Mouse (Mus musculus) hindbrain, embryonic 16.5 days (tissue): ENCODE data around the gene Col6a2. TPM values are rescaled to one million over a fixed set of nuclear protein-coding genes. Genes with fewer than 3 reads are reported as not detected.

Source experiments
- ATAC-seq: fragments of 200-750 bp; cut with Nextera tagmentation; 2 replicates; pipeline ENCODE4 v1.8.0; 2017; ENCODE audit warnings: moderate TSS enrichment, moderate library complexity
- H3K27ac ChIP-seq: fragments of 300-500 bp; sonication (generic); 2 replicates; pipeline ENCODE4 v1.5.1; 2014; ENCODE audit warnings: low read depth, mild to moderate bottlenecking, control low read depth, low read length, moderate library complexity
- H3K27me3 ChIP-seq: fragments of 300-500 bp; sonication (generic); replicated peaks from 2 replicates; pipeline ENCODE4 v1.6.1; 2014; ENCODE audit warnings: low read length; ENCODE audit not compliant: control insufficient read depth, insufficient read depth
- H3K36me3 ChIP-seq: fragments of 300-500 bp; sonication (generic); 2 replicates; pipeline ENCODE4 v1.6.1; 2014; ENCODE audit warnings: mild to moderate bottlenecking, low read length, moderate library complexity, mixed read lengths; ENCODE audit not compliant: control insufficient read depth, insufficient read depth
- H3K4me1 ChIP-seq: fragments of 300-500 bp; sonication (generic); 2 replicates; pipeline ENCODE4 v1.6.1; 2014; ENCODE audit warnings: low read depth, low read length; ENCODE audit not compliant: control insufficient read depth, insufficient read depth
- H3K4me2 ChIP-seq: fragments of 300-500 bp; sonication (generic); 2 replicates; pipeline ENCODE4 v1.6.1; 2014; ENCODE audit warnings: mild to moderate bottlenecking, low read length, control low read depth, moderate library complexity
- H3K4me3 ChIP-seq: fragments of 300-500 bp; sonication (generic); 2 replicates; pipeline ENCODE4 v1.5.1; 2014; ENCODE audit warnings: mild to moderate bottlenecking, low read length, control low read depth, moderate library complexity
- H3K9ac ChIP-seq: fragments of 300-500 bp; sonication (generic); 2 replicates; pipeline ENCODE4 v1.6.1; 2014; ENCODE audit warnings: low read depth, mild to moderate bottlenecking, control low read depth, low read length, moderate library complexity
- H3K9me3 ChIP-seq: fragments of 300-500 bp; sonication (generic); 2 replicates; pipeline ENCODE4 v1.6.1; 2014; ENCODE audit warnings: mild to moderate bottlenecking, low read length, moderate library complexity; ENCODE audit not compliant: control insufficient read depth
- WGBS: fragments of 180-500 bp; shearing (Covaris S2); extraction: QIAGEN DNeasy Blood & Tissue Kit; methylation state at CpG from one replicate; pipeline ENCODE4 v1.1.7; 2014; 5-methylcytosine and 5-hydroxymethylcytosine counted together
- polyA plus RNA-seq: library from polyadenylated mRNA; unstranded; fragments of >200 nt; fragmentation: Nextera tagmentation; extraction: Ambion mirVana; gene quantifications from 2 replicates; pipeline ENCODE4 v1.2.1, GENCODE M21; 2015

The Col6a2 gene
- polyA plus RNA-seq = 20.0 and 35.2 TPM in 2 replicates

- Histone ChIP-seq H3K27me3 (no peaks in the 10 kb centered on the region), H3K9ac (peak within 1 kb of the TSS; percentile 39), H3K36me3 (no peaks in the 10 kb centered on the region), H3K4me3 (peak within 1 kb of the TSS; percentile 32), H3K4me1 (no peaks in the 10 kb centered on the region), H3K9me3 (no peaks in the 10 kb centered on the region), H3K4me2 (peak within 1 kb of the TSS; percentile 56), H3K27ac (no peak within 1 kb of the TSS)
- WGBS = 3% methylated on average over 31 of the region's 31 CpGs
- peak; percentile 86 for ATAC-seq
These were observed at the start of gene Col6a2 for GRCm38 (mm10) chr10:76622928-76623680. TSS of gene Col6a2 (minus strand) at chr10:76623630.

DNA sequence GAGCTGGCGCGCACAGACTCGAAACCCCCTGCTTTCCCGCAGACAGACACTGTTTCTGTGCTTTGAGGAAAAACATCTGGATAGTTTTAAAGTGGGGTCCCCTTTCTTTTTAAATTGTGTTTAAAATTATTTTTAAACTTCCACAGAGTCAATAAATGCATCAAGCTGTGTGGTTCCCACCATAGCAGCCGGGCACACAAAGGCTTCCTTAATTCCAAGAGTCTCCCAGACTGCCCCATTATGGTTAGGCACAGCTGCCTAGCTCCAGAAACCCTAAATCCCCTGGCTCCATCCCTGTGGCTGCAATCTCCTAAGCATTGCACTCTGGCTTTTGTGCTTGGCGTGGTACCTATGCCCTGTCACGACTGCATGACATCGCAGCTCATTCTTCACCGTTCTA lies 48.5 kb upstream of the Col6a2 start:
- Histone ChIP-seq H3K9me3 (peaks cover 3% of the 10 kb centered on the region), H3K9ac (no peak overlapping the region), H3K4me3 (no peak overlapping the region), H3K27me3 (no peaks in the 10 kb centered on the region), H3K4me1 (no peaks in the 10 kb centered on the region), H3K27ac (no peak overlapping the region), H3K36me3 (no peaks in the 10 kb centered on the region), H3K4me2 (no peak overlapping the region)
- no peak for ATAC-seq
- WGBS = 89% methylated on average over 9 of the region's 9 CpGs

- H3K36me3 ChIP-seq = no peaks in the 10 kb centered on the region
- peaks cover 12% of the 10 kb centered on the region for H3K9me3 ChIP-seq
- H3K4me1 ChIP-seq = no peaks in the 10 kb centered on the region
- no peak for ATAC-seq
- no peak overlapping the region for H3K9ac ChIP-seq
- no peaks in the 10 kb centered on the region for H3K27me3 ChIP-seq
- H3K4me3 ChIP-seq = no peak overlapping the region
- WGBS = 66% methylated on average over 7 of the region's 7 CpGs
- H3K4me2 ChIP-seq = no peak overlapping the region
- no peak overlapping the region for H3K27ac ChIP-seq
These were observed 45.5 kb upstream of the Col6a2 start for GRCm38 (mm10) chr10:76668947-76669284.

DNA sequence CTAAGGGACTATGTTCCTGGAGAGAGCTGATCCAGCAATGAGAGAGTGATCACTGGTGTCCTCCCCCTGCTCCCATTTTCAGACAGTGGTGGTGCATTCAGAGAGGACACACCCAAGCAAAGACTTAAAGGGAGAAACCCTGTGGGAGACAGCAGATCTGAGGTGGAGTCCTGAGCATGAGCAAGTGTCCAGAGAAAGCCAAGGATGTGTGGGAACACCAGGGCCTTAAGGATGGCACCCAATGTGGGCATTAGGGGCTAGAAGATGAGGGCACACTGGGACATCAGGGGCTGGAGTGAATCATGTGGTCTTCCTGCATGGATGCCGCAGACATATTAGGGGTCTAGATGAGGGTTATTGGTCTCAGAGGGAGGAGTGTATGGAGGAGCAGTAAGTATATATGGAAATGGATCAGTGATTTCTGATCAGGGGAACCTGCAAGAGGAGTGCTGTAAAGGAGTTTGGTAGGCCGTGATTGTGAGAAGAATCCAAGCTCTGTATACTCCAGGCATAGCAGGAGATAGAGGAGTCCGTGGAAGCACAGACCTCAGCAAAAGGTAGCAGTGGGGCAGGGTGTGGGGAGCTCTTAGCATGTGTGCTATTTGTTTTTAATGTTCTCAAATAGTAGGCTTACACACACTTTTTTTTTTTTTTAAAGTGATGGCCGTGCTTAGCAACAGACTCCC lies 45.0 kb upstream of the Col6a2 start:
- Histone ChIP-seq H3K4me3 (no peak overlapping the region), H3K9me3 (peaks cover 12% of the 10 kb centered on the region), H3K9ac (no peak overlapping the region), H3K27me3 (no peaks in the 10 kb centered on the region), H3K27ac (no peak overlapping the region), H3K36me3 (no peaks in the 10 kb centered on the region), H3K4me2 (no peak overlapping the region), H3K4me1 (no peaks in the 10 kb centered on the region)
- no peak for ATAC-seq
- 92% methylated on average over 4 of the region's 4 CpGs for WGBS

- ATAC-seq = no peak
- Histone ChIP-seq H3K9ac (no peak overlapping the region), H3K4me3 (no peak overlapping the region), H3K27me3 (no peaks in the 10 kb centered on the region), H3K4me1 (no peaks in the 10 kb centered on the region), H3K9me3 (peaks cover 12% of the 10 kb centered on the region), H3K27ac (no peak overlapping the region), H3K4me2 (no peak overlapping the region), H3K36me3 (no peaks in the 10 kb centered on the region)
- WGBS = 90% methylated on average over 1 of the region's 1 CpGs
These were observed 43.9 kb upstream of the Col6a2 start for GRCm38 (mm10) chr10:76667197-76667805.

- Histone ChIP-seq H3K27me3 (no peaks in the 10 kb centered on the region), H3K4me2 (no peak overlapping the region), H3K36me3 (no peaks in the 10 kb centered on the region), H3K9me3 (peaks cover 12% of the 10 kb centered on the region), H3K9ac (no peak overlapping the region), H3K4me3 (no peak overlapping the region), H3K27ac (no peak overlapping the region), H3K4me1 (no peaks in the 10 kb centered on the region)
- WGBS = 92% methylated on average over 11 of the region's 11 CpGs
- ATAC-seq = no peak
These were observed 42.1 kb upstream of the Col6a2 start for GRCm38 (mm10) chr10:76665551-76665950.

- H3K27me3 ChIP-seq = no peaks in the 10 kb centered on the region
- H3K27ac ChIP-seq = no peak overlapping the region
- H3K9me3 ChIP-seq = peaks cover 12% of the 10 kb centered on the region
- H3K4me3 ChIP-seq = no peak overlapping the region
- no peak overlapping the region for H3K9ac ChIP-seq
- H3K36me3 ChIP-seq = no peaks in the 10 kb centered on the region
- WGBS = 84% methylated on average over 20 of the region's 20 CpGs
- no peaks in the 10 kb centered on the region for H3K4me1 ChIP-seq
- H3K4me2 ChIP-seq = no peak overlapping the region
- ATAC-seq = no peak
These were observed 41.0 kb upstream of the Col6a2 start for GRCm38 (mm10) chr10:76664156-76665115.

GRCm38 (mm10) chr10:76653345-76654336 lies 30.2 kb upstream of the Col6a2 start:
- no peak overlapping the region for H3K4me2 ChIP-seq
- no peak for ATAC-seq
- no peak overlapping the region for H3K27ac ChIP-seq
- 74% methylated on average over 11 of the region's 11 CpGs for WGBS
- no peak overlapping the region for H3K4me3 ChIP-seq
- no peak overlapping the region for H3K9ac ChIP-seq
- no peaks in the 10 kb centered on the region for H3K4me1 ChIP-seq
- no peaks in the 10 kb centered on the region for H3K27me3 ChIP-seq
- H3K9me3 ChIP-seq = no peaks in the 10 kb centered on the region
- H3K36me3 ChIP-seq = no peaks in the 10 kb centered on the region
